Mouse (Mus musculus) liver, postnatal 0 days (tissue): ENCODE measurements around the gene Hoxd11. TPM values are rescaled to one million over a fixed set of nuclear protein-coding genes. Genes with fewer than 3 reads are reported as not detected.

ENCODE experiments used
- ATAC-seq: fragments of 200-750 bp; cut with Nextera tagmentation; 2 replicates; pipeline ENCODE4 v1.8.0; 2017; ENCODE audit warnings: mild to moderate bottlenecking, moderate library complexity
- DNase-seq: peaks from one replicate; pipeline ENCODE4 v3.0.0-alpha.2; 2016
- H3K27ac ChIP-seq: fragments of 300-500 bp; sonication (generic); 2 replicates; pipeline ENCODE4 v1.5.1; 2014; ENCODE audit warnings: antibody characterized with exemption, moderate library complexity, mild to moderate bottlenecking, low read depth
- H3K27me3 ChIP-seq: fragments of 300-500 bp; sonication (generic); 2 replicates; pipeline ENCODE4 v1.6.1; 2014; ENCODE audit warnings: low read length, control low read depth, mixed read lengths; ENCODE audit not compliant: insufficient read depth
- H3K36me3 ChIP-seq: fragments of 300-500 bp; sonication (generic); replicated peaks from 2 replicates; pipeline ENCODE4 v1.6.1; 2014; ENCODE audit warnings: mild to moderate bottlenecking, control low read depth, low read length, moderate library complexity, mixed read lengths; ENCODE audit not compliant: insufficient read depth
- H3K4me1 ChIP-seq: fragments of 300-500 bp; sonication (generic); 2 replicates; pipeline ENCODE4 v1.6.1; 2014; ENCODE audit warnings: antibody characterized with exemption, mild to moderate bottlenecking, control low read depth; ENCODE audit not compliant: insufficient read depth
- H3K4me2 ChIP-seq: fragments of 300-500 bp; sonication (generic); 2 replicates; pipeline ENCODE4 v1.6.1; 2014; ENCODE audit warnings: low read depth, mild to moderate bottlenecking, low read length, moderate library complexity, mixed read lengths
- H3K4me3 ChIP-seq: fragments of 300-500 bp; sonication (generic); 2 replicates; pipeline ENCODE4 v1.5.1; 2014; ENCODE audit warnings: low read depth, low read length
- H3K9ac ChIP-seq: fragments of 300-500 bp; sonication (generic); replicated peaks from 2 replicates; pipeline ENCODE4 v1.6.1; 2014; ENCODE audit warnings: mild to moderate bottlenecking, moderate library complexity
- H3K9me3 ChIP-seq: fragments of 300-500 bp; sonication (generic); 2 replicates; pipeline ENCODE4 v1.6.1; 2016; ENCODE audit warnings: mild to moderate bottlenecking, control low read depth, low read length, mixed read lengths
- CTCF ChIP-seq: sonication (generic); IDR thresholded peaks from 2 replicates; pipeline ENCODE4 v1.5.1; 2016; ENCODE audit warnings: antibody characterized with exemption, low read depth
- EP300 ChIP-seq: IDR thresholded peaks from 2 replicates; pipeline ENCODE4 v1.6.1; 2016; ENCODE audit warnings: antibody characterized with exemption, low read depth, mild to moderate bottlenecking
- WGBS: fragments of 180-500 bp; shearing (Covaris S2); extraction: QIAGEN DNeasy Blood & Tissue Kit; methylation state at CpG from one replicate; pipeline ENCODE4 v1.1.7; 2014; ENCODE audit not compliant: insufficient replicate concordance; 5-methylcytosine and 5-hydroxymethylcytosine counted together
- polyA plus RNA-seq: library from polyadenylated mRNA; unstranded; fragments of >200 nt; fragmentation: Nextera tagmentation; extraction: Ambion mirVana; gene quantifications from 2 replicates; pipeline ENCODE4 v1.2.1, GENCODE M21; 2015

Hoxd11 gene
- polyA plus RNA-seq, 1 experiment from 2014 or later: not detected

GRCm38 (mm10) chr2:74683471-74683951 lies 4.2 kb downstream of the Hoxd11 start:
- H3K4me1 ChIP-seq: peaks cover 3% of the 10 kb centered on the region; the same call in 1 of the 2 replicates
- H3K4me2 ChIP-seq: no peak overlapping the region
- H3K9me3 ChIP-seq: no peaks in the 10 kb centered on the region
- 2% methylated on average over 18 of the region's 18 CpGs for WGBS
- H3K36me3 ChIP-seq: no peaks in the 10 kb centered on the region
- H3K4me3 ChIP-seq: no peak overlapping the region
- H3K27ac ChIP-seq: no peak overlapping the region
- ATAC-seq (no peak), DNase-seq (no peak)
- no peak for TF ChIP-seq CTCF
- TF ChIP-seq EP300: no peak
- no peak overlapping the region for H3K9ac ChIP-seq
- H3K27me3 ChIP-seq: peaks cover 97% of the 10 kb centered on the region

GRCm38 (mm10) chr2:74684106-74684505 lies 4.7 kb downstream of the Hoxd11 start:
- Histone ChIP-seq H3K4me2 (no peak overlapping the region), H3K27ac (no peak overlapping the region), H3K4me3 (no peak overlapping the region), H3K4me1 (peaks cover 3% of the 10 kb centered on the region; the same call in 1 of the 2 replicates), H3K36me3 (no peaks in the 10 kb centered on the region), H3K27me3 (peaks cover 97% of the 10 kb centered on the region), H3K9ac (no peak overlapping the region), H3K9me3 (no peaks in the 10 kb centered on the region)
- no peak for ATAC-seq
- no peak for DNase-seq
- TF ChIP-seq EP300 (no peak), CTCF (no peak)
- WGBS: 2% methylated on average over 12 of the region's 12 CpGs

GRCm38 (mm10) chr2:74685059-74685603 lies 5.8 kb downstream of the Hoxd11 start:
- H3K27me3 ChIP-seq: peaks cover 97% of the 10 kb centered on the region
- WGBS: 19% methylated on average over 4 of the region's 4 CpGs
- ATAC-seq: no peak

DNA sequence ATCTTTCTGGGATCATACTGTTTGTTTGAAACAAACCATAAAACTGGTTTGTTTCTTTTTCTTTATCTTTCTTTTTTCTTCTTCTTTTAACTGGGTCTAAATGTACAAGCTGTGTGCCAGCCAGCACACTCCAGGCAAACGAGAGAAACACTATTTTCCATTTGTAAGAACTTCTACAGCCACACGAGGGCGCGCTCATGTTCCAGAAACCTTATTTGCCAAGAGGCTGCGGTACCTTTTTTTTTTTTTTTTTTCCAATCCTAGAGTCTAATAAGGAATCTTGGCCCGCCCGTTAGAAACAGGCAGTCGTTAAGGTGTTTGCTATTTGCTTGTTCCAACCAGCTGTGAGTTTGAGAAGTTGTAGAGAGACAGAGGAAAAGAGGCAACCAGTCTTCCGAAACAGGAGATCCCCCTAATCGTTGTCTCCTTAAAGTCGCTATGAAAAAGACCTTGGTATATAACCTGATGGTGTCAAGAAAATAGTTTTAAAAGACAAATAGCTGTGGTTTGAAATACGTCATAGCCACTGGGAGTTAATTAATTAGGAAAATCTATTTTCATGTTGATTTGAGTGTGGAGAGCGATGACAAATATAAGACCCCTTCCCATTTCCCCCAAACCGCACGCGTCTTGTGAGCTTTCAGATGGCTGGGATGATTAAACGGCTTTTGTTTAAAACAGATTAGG lies 7.1 kb downstream of the Hoxd11 start:
- Histone ChIP-seq H3K9me3 (no peaks in the 10 kb centered on the region), H3K4me2 (no peak overlapping the region), H3K9ac (no peak overlapping the region), H3K4me1 (peaks cover 3% of the 10 kb centered on the region; the same call in 1 of the 2 replicates), H3K27ac (no peak overlapping the region), H3K27me3 (peaks cover 97% of the 10 kb centered on the region), H3K4me3 (no peak overlapping the region), H3K36me3 (no peaks in the 10 kb centered on the region)
- TF ChIP-seq CTCF (peak; percentile 55), EP300 (no peak)
- WGBS: 7% methylated on average over 17 of the region's 17 CpGs
- ATAC-seq (no peak), DNase-seq (no peak)

More at GRCm38 (mm10) chr2:74685059-74685603, 5.8 kb downstream of the Hoxd11 start:
- peaks cover 3% of the 10 kb centered on the region; the same call in 1 of the 2 replicates for H3K4me1 ChIP-seq
- no peak overlapping the region for H3K4me3 ChIP-seq
- DNase-seq: no peak
- no peak overlapping the region for H3K9ac ChIP-seq
- H3K36me3 ChIP-seq: no peaks in the 10 kb centered on the region
- no peak overlapping the region for H3K4me2 ChIP-seq
- TF ChIP-seq CTCF: no peak
- TF ChIP-seq EP300: no peak
- no peaks in the 10 kb centered on the region for H3K9me3 ChIP-seq
- no peak overlapping the region for H3K27ac ChIP-seq

GRCm38 (mm10) chr2:74686988-74687697 lies 7.8 kb downstream of the Hoxd11 start:
- TF ChIP-seq CTCF (no peak), EP300 (no peak)
- WGBS: 3% methylated on average over 27 of the region's 27 CpGs
- Histone ChIP-seq H3K9me3 (no peaks in the 10 kb centered on the region), H3K4me3 (no peak overlapping the region), H3K27me3 (peaks cover 97% of the 10 kb centered on the region), H3K36me3 (no peaks in the 10 kb centered on the region), H3K4me2 (no peak overlapping the region), H3K4me1 (no peaks in the 10 kb centered on the region; the same call in 1 of the 2 replicates), H3K27ac (no peak overlapping the region), H3K9ac (no peak overlapping the region)
- DNase-seq (no peak), ATAC-seq (no peak)
